Mouse (Mus musculus): ENCODE results near the gene Prkca. TPM values are rescaled to one million over a fixed set of nuclear protein-coding genes. Genes with fewer than 3 reads are reported as not detected.

The Prkca gene
- 7.8 and 9.1 TPM in 2 replicates for polyA plus RNA-seq (2016; fragmentation: Nextera tagmentation; extraction: Ambion mirVana)

DNA sequence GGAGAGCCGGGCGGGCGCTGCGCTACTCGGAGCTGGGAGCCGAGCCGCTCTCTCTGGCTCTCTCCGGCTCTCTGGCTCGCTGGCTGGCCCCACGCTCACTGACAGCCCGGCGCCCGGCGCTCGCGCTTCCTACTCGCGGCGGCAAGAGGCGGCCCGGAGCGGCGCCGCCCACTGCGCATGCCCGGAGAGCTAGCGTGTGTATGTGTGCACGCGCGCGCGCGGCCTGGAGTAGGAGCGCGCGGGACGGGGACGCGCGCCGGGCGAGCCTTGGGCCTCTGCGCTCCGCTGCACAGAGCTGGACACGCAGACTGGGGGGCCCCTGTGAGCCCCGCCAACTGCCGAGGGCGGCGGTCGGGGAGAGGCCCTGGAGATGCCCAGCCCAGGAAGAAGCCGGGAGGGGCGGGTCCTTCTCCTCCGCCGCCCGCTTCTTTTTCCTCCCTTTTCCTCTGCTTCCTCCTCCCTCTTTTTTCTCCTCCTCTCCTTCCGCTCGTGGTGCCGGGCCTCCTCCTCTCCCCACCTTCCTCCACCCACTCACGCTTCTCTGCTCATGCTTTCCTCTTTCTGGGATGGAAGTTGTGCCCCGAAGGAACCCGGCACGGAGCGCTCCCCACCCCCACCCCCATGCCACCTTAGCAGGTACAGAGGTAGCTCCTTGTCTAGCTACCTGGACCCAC, at the start of gene Prkca:
Gene Prkca (minus strand): TSS at position 140 of the 674 bp plus-strand sequence.
- H3K4me3 ChIP-seq (replicated peaks), result peak within 1 kb of the TSS; percentile 78
- peak; percentile 91 for ATAC-seq (ENCODE audit: insufficient number of reproducible peaks, insufficient read depth, low FRiP score, low TSS enrichment, low read depth)
- H3K4me1 ChIP-seq (replicated peaks), result peaks cover 18% of the 10 kb centered on the region
- H3K4me2 ChIP-seq, result peak within 1 kb of the TSS; percentile 100
- no peaks in the 10 kb centered on the region for H3K36me3 ChIP-seq
- no peaks in the 10 kb centered on the region for H3K9me3 ChIP-seq
- H3K27ac ChIP-seq, result peak within 1 kb of the TSS; percentile 83
- WGBS, result under 1% methylated on average over 63 of the region's 63 CpGs
- H3K27me3 ChIP-seq, result peaks cover 20% of the 10 kb centered on the region
- peak within 1 kb of the TSS; percentile 82 for H3K9ac ChIP-seq (replicated peaks)

DNA sequence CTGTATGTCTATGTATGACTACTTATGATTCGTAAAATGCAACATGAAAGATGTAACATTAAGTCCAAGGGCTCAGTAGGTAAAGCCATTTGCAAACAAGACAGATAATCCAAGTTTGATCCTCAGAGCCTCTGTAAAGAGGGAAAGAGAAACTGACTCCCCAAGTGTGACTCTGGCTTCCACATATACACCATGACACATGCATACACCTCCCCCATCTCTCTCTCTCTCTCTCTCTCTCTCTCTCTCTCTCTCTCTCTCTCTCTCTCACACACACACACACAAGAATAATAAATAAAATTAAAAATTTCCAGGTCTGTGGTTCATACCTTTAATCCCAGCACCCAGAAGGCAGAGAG, 41.9 kb upstream of the Prkca start:
- Histone ChIP-seq H3K4me2 (no peak overlapping the region), H3K4me1 (replicated peaks) (no peaks in the 10 kb centered on the region), H3K36me3 (no peaks in the 10 kb centered on the region), H3K9me3 (no peaks in the 10 kb centered on the region), H3K9ac (replicated peaks) (no peak overlapping the region), H3K27me3 (no peaks in the 10 kb centered on the region), H3K27ac (no peak overlapping the region), H3K4me3 (replicated peaks) (no peak overlapping the region)
- 95% methylated on average over 1 of the region's 1 CpGs for WGBS
- ATAC-seq (ENCODE audit: insufficient number of reproducible peaks, insufficient read depth, low FRiP score, low TSS enrichment, low read depth), result no peak

DNA sequence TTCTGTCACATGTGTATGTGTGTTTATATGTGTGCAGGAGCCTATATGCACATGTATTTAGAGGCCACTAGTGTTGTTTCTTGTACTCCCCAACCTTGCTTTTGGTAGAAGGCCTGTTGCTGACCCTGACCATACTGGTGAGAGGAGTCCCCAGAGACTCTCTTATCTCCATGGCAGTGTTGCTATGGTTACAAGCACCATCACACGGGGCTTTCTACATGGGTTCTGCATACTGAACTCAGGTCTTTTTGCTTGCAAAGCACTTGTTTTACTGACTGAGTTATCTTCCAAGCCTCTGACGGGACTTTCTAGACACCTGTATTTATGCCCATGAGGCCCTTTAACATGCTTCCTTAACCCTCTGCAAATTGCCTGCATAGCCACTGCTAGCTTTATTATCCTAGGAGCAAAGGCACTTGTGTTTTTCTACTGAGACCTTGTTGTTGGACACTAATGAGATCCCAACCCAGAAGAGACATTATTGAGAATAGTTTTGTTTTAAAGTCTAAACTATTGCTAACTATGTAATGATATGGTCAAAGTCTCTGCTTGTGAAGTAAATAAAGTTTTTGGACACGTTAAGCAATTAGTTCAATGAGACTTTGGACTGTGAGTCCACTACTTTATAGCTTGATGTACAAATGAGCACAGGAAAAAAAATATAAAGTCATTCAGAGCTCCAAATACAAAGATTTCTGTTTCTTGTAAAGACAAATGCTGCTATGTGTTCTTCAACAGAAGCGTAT, 41.4 kb upstream of the Prkca start:
- no peak overlapping the region for H3K4me2 ChIP-seq
- H3K4me3 ChIP-seq (replicated peaks), result no peak overlapping the region
- ATAC-seq (ENCODE audit: insufficient number of reproducible peaks, insufficient read depth, low FRiP score, low TSS enrichment, low read depth), result no peak
- 62% methylated on average over 4 of the region's 4 CpGs for WGBS
- no peak overlapping the region for H3K27ac ChIP-seq
- H3K36me3 ChIP-seq, result no peaks in the 10 kb centered on the region
- H3K9me3 ChIP-seq, result no peaks in the 10 kb centered on the region
- no peaks in the 10 kb centered on the region for H3K27me3 ChIP-seq
- no peak overlapping the region for H3K9ac ChIP-seq (replicated peaks)
- no peaks in the 10 kb centered on the region for H3K4me1 ChIP-seq (replicated peaks)

DNA sequence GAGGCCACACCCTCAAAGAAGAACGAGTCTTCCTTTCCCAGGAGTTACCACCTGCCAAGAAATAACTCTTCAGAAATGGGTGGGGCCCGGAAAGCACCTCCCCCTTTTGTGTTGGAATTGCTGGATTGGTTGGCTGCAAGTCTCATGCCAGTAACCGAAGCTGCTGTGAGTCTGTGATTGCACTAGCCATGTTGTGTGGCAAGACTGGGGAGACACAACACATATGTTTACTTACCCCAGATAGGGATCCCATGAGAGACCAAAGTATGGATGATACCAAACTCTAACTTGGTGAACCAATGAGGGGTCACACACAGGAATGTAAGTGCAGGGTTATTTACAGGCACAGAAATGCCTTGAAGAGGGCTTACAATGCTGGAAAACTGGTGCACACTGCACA, 38.9 kb upstream of the Prkca start:
- no peak overlapping the region for H3K4me2 ChIP-seq
- H3K9me3 ChIP-seq, result no peaks in the 10 kb centered on the region
- no peak overlapping the region for H3K4me3 ChIP-seq (replicated peaks)
- H3K27me3 ChIP-seq, result no peaks in the 10 kb centered on the region
- no peak for ATAC-seq (ENCODE audit: insufficient number of reproducible peaks, insufficient read depth, low FRiP score, low TSS enrichment, low read depth)
- 0 out of 2 replicates have a peak, but pooled peaks cover 3% of the 10 kb centered on the region for H3K4me1 ChIP-seq (replicated peaks)
- no peak overlapping the region for H3K9ac ChIP-seq (replicated peaks)
- WGBS, result 66% methylated on average over 3 of the region's 3 CpGs
- H3K36me3 ChIP-seq, result no peaks in the 10 kb centered on the region
- H3K27ac ChIP-seq, result no peak overlapping the region

DNA sequence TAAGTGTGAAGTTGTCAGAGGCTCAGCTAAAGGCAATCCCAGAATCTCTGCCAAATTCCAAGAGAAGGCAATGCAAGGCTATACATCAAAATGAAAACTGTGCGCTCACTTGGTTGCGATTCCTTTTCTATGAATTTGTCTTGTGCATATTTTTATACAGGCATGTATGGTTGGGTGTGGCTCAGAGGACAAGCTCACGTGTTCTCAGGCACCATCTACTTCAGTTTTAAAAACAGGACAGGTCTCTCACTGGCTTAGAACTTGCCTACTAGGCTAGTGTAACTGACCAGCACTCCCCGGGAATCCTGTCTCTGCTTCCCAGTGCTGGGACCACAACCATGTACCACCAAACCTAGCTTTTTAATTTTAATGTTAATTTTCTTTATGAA, 34.6 kb upstream of the Prkca start:
- Histone ChIP-seq H3K36me3 (no peaks in the 10 kb centered on the region), H3K9ac (replicated peaks) (no peak overlapping the region), H3K4me2 (no peak overlapping the region), H3K9me3 (no peaks in the 10 kb centered on the region), H3K4me1 (replicated peaks) (0 out of 2 replicates have a peak, but pooled peaks cover 3% of the 10 kb centered on the region), H3K4me3 (replicated peaks) (no peak overlapping the region), H3K27me3 (no peaks in the 10 kb centered on the region), H3K27ac (no peak overlapping the region)
- no peak for ATAC-seq (ENCODE audit: insufficient number of reproducible peaks, insufficient read depth, low FRiP score, low TSS enrichment, low read depth)
- 86% methylated on average over 4 of the region's 4 CpGs for WGBS

DNA sequence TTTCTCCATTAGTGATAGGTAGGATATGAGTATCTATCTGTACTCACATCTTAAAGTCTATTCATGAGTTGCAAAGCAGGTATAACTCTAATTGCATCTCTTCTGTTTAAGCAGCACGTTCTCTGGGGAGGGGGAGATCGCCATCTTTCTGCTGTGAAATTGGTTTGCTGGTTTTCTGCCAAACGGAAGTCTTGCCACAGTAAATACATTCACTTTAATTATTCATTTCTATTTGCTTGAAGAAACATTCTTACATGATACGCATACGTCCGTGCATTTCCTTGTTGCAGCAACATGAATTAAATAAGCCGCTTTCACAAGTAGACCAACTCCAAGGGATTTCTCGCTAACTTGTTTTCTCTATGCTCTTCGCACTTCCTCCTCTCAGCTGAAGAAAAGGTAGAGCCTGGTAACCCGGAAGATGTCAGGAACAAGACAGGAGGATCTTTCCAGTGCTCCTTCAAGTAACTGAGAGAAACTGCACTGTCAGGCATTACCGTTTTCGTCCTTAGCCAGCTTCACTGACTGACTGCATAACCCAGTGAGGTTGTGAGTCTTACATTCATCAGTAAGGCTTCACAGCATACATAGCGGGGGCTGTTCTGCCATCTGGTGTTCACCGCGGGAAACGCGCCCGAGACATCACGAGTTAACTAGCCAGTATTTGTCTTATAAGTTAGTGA, 34.1 kb upstream of the Prkca start:
- Histone ChIP-seq H3K27ac (no peak overlapping the region), H3K36me3 (no peaks in the 10 kb centered on the region), H3K4me1 (replicated peaks) (0 out of 2 replicates have a peak, but pooled peaks cover 3% of the 10 kb centered on the region), H3K9me3 (no peaks in the 10 kb centered on the region), H3K9ac (replicated peaks) (no peak overlapping the region), H3K27me3 (no peaks in the 10 kb centered on the region), H3K4me2 (no peak overlapping the region), H3K4me3 (replicated peaks) (no peak overlapping the region)
- ATAC-seq (ENCODE audit: insufficient number of reproducible peaks, insufficient read depth, low FRiP score, low TSS enrichment, low read depth), result no peak
- WGBS, result 43% methylated on average over 19 of the region's 19 CpGs

DNA sequence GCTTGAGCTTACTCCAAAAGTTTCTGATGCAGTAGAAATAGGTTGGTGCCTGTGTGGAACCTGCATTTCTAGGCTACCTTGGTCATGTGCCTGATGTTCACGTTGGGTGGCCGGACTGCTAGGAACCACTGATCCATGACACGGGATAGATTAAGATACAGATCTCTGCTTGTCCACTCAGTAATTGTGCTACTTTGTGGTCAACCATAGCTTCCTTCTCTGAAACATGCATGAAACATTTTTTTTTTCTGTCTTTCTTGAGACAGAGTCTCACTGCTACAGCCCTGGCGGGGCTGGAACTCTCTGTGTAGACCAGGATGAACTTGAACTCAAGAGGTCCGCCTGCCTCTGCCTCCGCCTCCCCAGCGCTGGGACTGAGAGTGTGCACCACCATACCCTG, 33.1 kb upstream of the Prkca start:
- Histone ChIP-seq H3K9ac (replicated peaks) (no peak overlapping the region), H3K27me3 (no peaks in the 10 kb centered on the region), H3K36me3 (no peaks in the 10 kb centered on the region), H3K9me3 (no peaks in the 10 kb centered on the region), H3K4me3 (replicated peaks) (no peak overlapping the region), H3K4me2 (no peak overlapping the region), H3K4me1 (replicated peaks) (0 out of 2 replicates have a peak, but pooled peaks cover 3% of the 10 kb centered on the region), H3K27ac (no peak overlapping the region)
- WGBS, result 94% methylated on average over 7 of the region's 7 CpGs
- no peak for ATAC-seq (ENCODE audit: insufficient number of reproducible peaks, insufficient read depth, low FRiP score, low TSS enrichment, low read depth)

DNA sequence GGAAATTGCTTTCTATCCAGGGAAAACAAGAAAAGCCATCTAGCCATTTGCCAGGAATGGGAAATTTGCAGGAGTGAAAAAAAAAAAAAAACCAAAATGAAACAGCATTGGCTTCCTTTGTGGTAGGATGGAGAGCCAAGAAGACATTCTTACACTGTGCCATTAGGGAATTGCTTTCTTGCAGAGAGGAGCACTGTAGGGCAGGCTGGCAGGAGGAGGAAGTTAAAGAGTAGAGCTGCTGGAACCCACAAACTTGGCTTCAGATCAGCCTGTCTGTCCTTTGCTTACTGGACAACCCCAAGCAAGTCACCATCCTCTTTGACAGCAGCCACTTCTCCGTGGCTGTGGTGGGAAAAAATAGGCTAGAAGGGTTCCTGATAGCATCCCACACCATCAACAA, 23.3 kb upstream of the Prkca start:
- 88% methylated on average over 1 of the region's 1 CpGs for WGBS
- H3K4me3 ChIP-seq (replicated peaks), result no peak overlapping the region
- ATAC-seq (ENCODE audit: insufficient number of reproducible peaks, insufficient read depth, low FRiP score, low TSS enrichment, low read depth), result no peak
- H3K36me3 ChIP-seq, result no peaks in the 10 kb centered on the region
- no peaks in the 10 kb centered on the region for H3K9me3 ChIP-seq
- 0 out of 2 replicates have a peak, but pooled peaks cover 10% of the 10 kb centered on the region for H3K4me1 ChIP-seq (replicated peaks)
- H3K27ac ChIP-seq, result no peak overlapping the region
- no peak overlapping the region for H3K4me2 ChIP-seq
- no peak overlapping the region for H3K9ac ChIP-seq (replicated peaks)
- no peaks in the 10 kb centered on the region for H3K27me3 ChIP-seq

DNA sequence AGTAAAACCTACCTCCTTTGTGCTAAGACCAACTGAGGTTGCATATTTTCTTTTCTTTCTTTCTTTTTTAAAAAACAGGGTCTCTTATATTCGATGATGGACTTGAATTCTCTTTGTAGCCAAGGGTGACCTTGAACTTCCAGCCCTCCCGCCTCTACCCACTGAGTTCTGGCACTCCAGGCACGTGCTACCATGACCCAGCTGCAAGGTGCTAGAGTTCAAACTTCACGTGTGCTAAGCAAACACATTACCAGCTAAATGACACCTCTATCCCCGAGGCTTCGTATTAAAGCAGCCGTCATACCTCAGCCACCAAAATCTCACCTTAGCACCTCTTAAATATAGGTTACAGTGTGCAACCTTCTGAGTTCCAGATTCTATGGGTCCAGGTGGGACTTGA, 21.9 kb upstream of the Prkca start:
- WGBS, result 58% methylated on average over 7 of the region's 7 CpGs
- no peaks in the 10 kb centered on the region for H3K27me3 ChIP-seq

DNA sequence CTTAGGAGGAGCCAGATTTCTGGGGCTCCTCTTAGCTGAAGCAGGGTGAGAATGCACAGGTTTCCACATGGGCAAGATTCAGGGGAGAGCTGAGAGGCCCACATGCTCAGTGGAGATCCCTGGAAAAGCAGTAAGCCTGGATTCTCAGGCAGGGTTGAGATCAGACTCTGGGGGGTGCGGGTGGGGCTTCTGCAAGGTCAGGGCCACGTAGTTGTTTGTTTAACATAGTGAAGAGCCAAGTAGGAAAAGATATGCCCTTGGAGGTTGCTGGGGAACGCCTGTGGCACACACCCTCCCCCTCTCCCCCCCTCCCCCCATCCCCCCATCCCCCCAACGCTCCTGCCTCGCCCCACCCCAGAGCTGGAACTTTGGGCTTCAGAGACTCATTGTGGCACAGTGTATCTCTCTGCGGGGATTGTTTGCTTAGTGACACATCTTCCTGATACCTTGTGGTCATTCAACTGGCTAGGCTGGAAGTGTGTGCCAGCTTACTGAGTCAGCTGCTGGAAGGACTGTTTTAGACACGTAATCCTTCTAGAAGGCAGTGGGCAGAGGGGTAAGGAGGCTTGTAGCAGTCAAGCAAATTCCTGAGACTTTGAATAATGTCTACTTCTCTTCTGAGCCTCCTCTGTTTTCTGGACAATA, 21.3 kb upstream of the Prkca start:
- Histone ChIP-seq H3K27me3 (no peaks in the 10 kb centered on the region), H3K4me1 (replicated peaks) (0 out of 2 replicates have a peak, but pooled peaks cover 10% of the 10 kb centered on the region), H3K4me2 (no peak overlapping the region), H3K9me3 (no peaks in the 10 kb centered on the region), H3K36me3 (no peaks in the 10 kb centered on the region), H3K27ac (no peak overlapping the region), H3K9ac (replicated peaks) (no peak overlapping the region), H3K4me3 (replicated peaks) (no peak overlapping the region)
- WGBS, result 62% methylated on average over 7 of the region's 7 CpGs
- no peak for ATAC-seq (ENCODE audit: insufficient number of reproducible peaks, insufficient read depth, low FRiP score, low TSS enrichment, low read depth)

More for the DNA sequence above, 21.9 kb upstream of the Prkca start:
- Histone ChIP-seq H3K27ac (no peak overlapping the region), H3K9ac (replicated peaks) (no peak overlapping the region), H3K4me3 (replicated peaks) (no peak overlapping the region), H3K36me3 (no peaks in the 10 kb centered on the region), H3K4me1 (replicated peaks) (0 out of 2 replicates have a peak, but pooled peaks cover 10% of the 10 kb centered on the region), H3K4me2 (no peak overlapping the region), H3K9me3 (no peaks in the 10 kb centered on the region)
- no peak for ATAC-seq (ENCODE audit: insufficient number of reproducible peaks, insufficient read depth, low FRiP score, low TSS enrichment, low read depth)

DNA sequence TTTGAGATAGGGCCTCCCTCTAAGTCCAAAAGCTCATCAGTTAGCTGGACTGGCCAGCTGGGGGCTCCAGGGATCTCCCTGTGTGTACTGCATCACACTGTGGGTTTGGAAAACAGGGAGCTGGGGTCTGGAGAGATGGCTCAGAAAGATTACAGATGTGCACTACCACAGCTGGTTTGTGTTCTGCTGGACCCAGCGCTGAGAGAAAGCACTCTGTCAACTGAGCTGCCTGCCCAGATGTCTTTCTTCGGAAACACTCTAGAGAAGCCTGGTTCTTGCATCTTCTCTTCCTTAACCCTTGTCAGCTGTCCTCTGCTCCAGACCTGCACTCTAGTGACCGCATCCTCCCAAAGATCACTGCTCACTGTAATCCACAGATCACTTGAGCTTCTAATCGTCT, 20.3 kb upstream of the Prkca start:
- Histone ChIP-seq H3K9ac (replicated peaks) (no peak overlapping the region), H3K27me3 (no peaks in the 10 kb centered on the region), H3K27ac (no peak overlapping the region), H3K4me2 (no peak overlapping the region), H3K4me3 (replicated peaks) (no peak overlapping the region), H3K4me1 (replicated peaks) (0 out of 2 replicates have a peak, but pooled peaks cover 10% of the 10 kb centered on the region), H3K36me3 (no peaks in the 10 kb centered on the region), H3K9me3 (no peaks in the 10 kb centered on the region)
- 71% methylated on average over 4 of the region's 4 CpGs for WGBS
- no peak for ATAC-seq (ENCODE audit: insufficient number of reproducible peaks, insufficient read depth, low FRiP score, low TSS enrichment, low read depth)

All from limb, embryonic 12.5 days (tissue).